Mouse (Mus musculus): Measurements from ENCODE around the gene Krtap28-10. TPM values are rescaled to one million over a fixed set of nuclear protein-coding genes. Genes with fewer than 3 reads are reported as not detected.

The Krtap28-10 gene
- total RNA-seq (2014; rRNA removed; ENCODE audit: low replicate concordance) (not detected in 2 replicates), polyA plus RNA-seq (2015; fragmentation: Nextera tagmentation; extraction: Ambion mirVana) (not detected in 2 replicates)

DNA sequence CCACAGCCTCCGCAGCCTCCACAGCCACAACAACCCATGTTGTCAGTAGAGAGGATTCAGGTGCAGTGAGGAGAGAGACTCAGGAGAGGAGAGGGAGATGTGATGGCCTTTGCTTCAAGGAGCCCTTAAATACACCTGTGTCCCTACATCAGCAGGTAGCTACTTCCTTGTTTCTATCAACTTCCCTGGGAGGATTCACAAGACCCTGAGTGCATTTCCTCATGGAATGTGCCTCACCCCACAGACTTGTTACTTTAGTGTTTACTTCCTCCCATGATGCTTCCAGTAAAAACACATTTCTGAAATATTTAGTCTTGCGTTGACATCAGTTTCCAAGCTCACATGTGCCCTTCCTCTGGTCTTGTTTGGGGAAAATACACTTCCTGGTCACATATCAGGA lies at the start of gene Krtap28-10:
Krtap28-10 (minus strand) TSS at position 101 of the 400 bp plus-strand sequence.
- 86% methylated on average over 2 of the region's 2 CpGs for WGBS
- Histone ChIP-seq H3K36me3 (replicated peaks; ENCODE audit: control insufficient read depth, insufficient read depth, low read length) (no peaks in the 10 kb centered on the region), H3K9ac (replicated peaks; ENCODE audit: low read depth, low read length) (no peak within 1 kb of the TSS), H3K4me3 (ENCODE audit: low read depth, low read length) (no peak within 1 kb of the TSS), H3K27ac (ENCODE audit: low read depth) (no peak within 1 kb of the TSS), H3K9me3 (replicated peaks; ENCODE audit: control insufficient read depth, low read length) (no peaks in the 10 kb centered on the region), H3K4me1 (ENCODE audit: control insufficient read depth, insufficient read depth) (peaks cover 6% of the 10 kb centered on the region; the same call in 1 of the 2 replicates), H3K4me2 (ENCODE audit: low read depth, low read length) (no peak within 1 kb of the TSS), H3K27me3 (ENCODE audit: control insufficient read depth, insufficient read depth, low read length) (no peaks in the 10 kb centered on the region)
- DNase-seq (ENCODE audit: low spot score) (no peak), ATAC-seq (ENCODE audit: insufficient read depth, low read depth) (no peak)
- TF ChIP-seq CTCF (IDR thresholded peaks at IDR 0.05; ENCODE audit: low read depth) (no peak), EP300 (IDR thresholded peaks at IDR 0.05; ENCODE audit: low read depth) (no peak)

GRCm38 (mm10) chr1:83091268-83091667 lies 49.0 kb upstream of the Krtap28-10 start:
- ATAC-seq (ENCODE audit: insufficient read depth, low read depth): no peak
- H3K9me3 ChIP-seq (replicated peaks; ENCODE audit: control insufficient read depth, low read length): no peaks in the 10 kb centered on the region
- whole genome bisulfite sequencing: 52% methylated on average over 3 of the region's 3 CpGs
- H3K27ac ChIP-seq (ENCODE audit: low read depth): no peak overlapping the region
- TF ChIP-seq EP300 (IDR thresholded peaks at IDR 0.05; ENCODE audit: low read depth) (no peak), CTCF (IDR thresholded peaks at IDR 0.05; ENCODE audit: low read depth) (no peak)
- no peaks in the 10 kb centered on the region for H3K36me3 ChIP-seq (replicated peaks; ENCODE audit: control insufficient read depth, insufficient read depth, low read length)
- H3K9ac ChIP-seq (replicated peaks; ENCODE audit: low read depth, low read length): no peak overlapping the region
- no peaks in the 10 kb centered on the region for H3K4me1 ChIP-seq (ENCODE audit: control insufficient read depth, insufficient read depth)
- no peaks in the 10 kb centered on the region for H3K27me3 ChIP-seq (ENCODE audit: control insufficient read depth, insufficient read depth, low read length)
- DNase-seq (ENCODE audit: low spot score): no peak
- H3K4me2 ChIP-seq (ENCODE audit: low read depth, low read length): no peak overlapping the region
- no peak overlapping the region for H3K4me3 ChIP-seq (ENCODE audit: low read depth, low read length)

- TF ChIP-seq EP300 (IDR thresholded peaks at IDR 0.05; ENCODE audit: low read depth): no peak
- no peak for TF ChIP-seq CTCF (IDR thresholded peaks at IDR 0.05; ENCODE audit: low read depth)
- Histone ChIP-seq H3K4me1 (ENCODE audit: control insufficient read depth, insufficient read depth) (no peaks in the 10 kb centered on the region), H3K4me2 (ENCODE audit: low read depth, low read length) (no peak overlapping the region), H3K9ac (replicated peaks; ENCODE audit: low read depth, low read length) (no peak overlapping the region), H3K27ac (ENCODE audit: low read depth) (no peak overlapping the region), H3K36me3 (replicated peaks; ENCODE audit: control insufficient read depth, insufficient read depth, low read length) (no peaks in the 10 kb centered on the region), H3K9me3 (replicated peaks; ENCODE audit: control insufficient read depth, low read length) (no peaks in the 10 kb centered on the region), H3K4me3 (ENCODE audit: low read depth, low read length) (no peak overlapping the region), H3K27me3 (ENCODE audit: control insufficient read depth, insufficient read depth, low read length) (no peaks in the 10 kb centered on the region)
- DNase-seq (ENCODE audit: low spot score): no peak
- ATAC-seq (ENCODE audit: insufficient read depth, low read depth): no peak
- 86% methylated on average over 2 of the region's 2 CpGs for WGBS
Measured at GRCm38 (mm10) chr1:83084790-83085189, 42.5 kb upstream of the Krtap28-10 start.

DNA sequence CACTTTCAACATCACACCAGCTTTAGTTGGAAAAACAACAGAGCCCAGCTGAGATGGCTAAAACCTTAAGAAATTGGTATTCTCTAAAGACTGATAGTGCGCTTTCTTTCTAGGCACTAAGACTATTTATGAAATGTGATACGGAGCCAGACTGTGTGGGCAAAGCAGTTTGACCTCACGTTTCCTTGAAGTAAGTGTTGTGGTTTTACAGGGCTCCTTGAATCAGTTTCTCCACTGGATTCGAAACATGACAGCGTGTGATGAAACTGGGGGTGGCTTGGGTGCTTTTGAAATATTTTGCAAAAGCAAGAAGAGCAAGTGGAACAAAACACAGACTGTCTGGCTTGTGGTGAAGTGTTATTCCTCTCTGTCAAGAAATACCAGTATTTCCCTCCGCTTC lies 34.7 kb upstream of the Krtap28-10 start:
- H3K36me3 ChIP-seq (replicated peaks; ENCODE audit: control insufficient read depth, insufficient read depth, low read length): no peaks in the 10 kb centered on the region
- DNase-seq (ENCODE audit: low spot score): no peak
- TF ChIP-seq EP300 (IDR thresholded peaks at IDR 0.05; ENCODE audit: low read depth) (no peak), CTCF (IDR thresholded peaks at IDR 0.05; ENCODE audit: low read depth) (no peak)
- no peak overlapping the region for H3K9ac ChIP-seq (replicated peaks; ENCODE audit: low read depth, low read length)
- H3K4me3 ChIP-seq (ENCODE audit: low read depth, low read length): no peak overlapping the region
- H3K27me3 ChIP-seq (ENCODE audit: control insufficient read depth, insufficient read depth, low read length): no peaks in the 10 kb centered on the region
- no peaks in the 10 kb centered on the region for H3K4me1 ChIP-seq (ENCODE audit: control insufficient read depth, insufficient read depth)
- ATAC-seq (ENCODE audit: insufficient read depth, low read depth): no peak
- no peak overlapping the region for H3K4me2 ChIP-seq (ENCODE audit: low read depth, low read length)
- WGBS: 77% methylated on average over 6 of the region's 6 CpGs
- H3K9me3 ChIP-seq (replicated peaks; ENCODE audit: control insufficient read depth, low read length): no peaks in the 10 kb centered on the region
- no peak overlapping the region for H3K27ac ChIP-seq (ENCODE audit: low read depth)

GRCm38 (mm10) chr1:83076190-83076917 lies 34.1 kb upstream of the Krtap28-10 start:
- Histone ChIP-seq H3K27me3 (ENCODE audit: control insufficient read depth, insufficient read depth, low read length) (no peaks in the 10 kb centered on the region), H3K4me3 (ENCODE audit: low read depth, low read length) (peak overlapping the region; percentile 34), H3K4me1 (ENCODE audit: control insufficient read depth, insufficient read depth) (no peaks in the 10 kb centered on the region), H3K9me3 (replicated peaks; ENCODE audit: control insufficient read depth, low read length) (no peaks in the 10 kb centered on the region), H3K27ac (ENCODE audit: low read depth) (no peak overlapping the region), H3K9ac (replicated peaks; ENCODE audit: low read depth, low read length) (no peak overlapping the region), H3K4me2 (ENCODE audit: low read depth, low read length) (peak overlapping the region; percentile 55), H3K36me3 (replicated peaks; ENCODE audit: control insufficient read depth, insufficient read depth, low read length) (no peaks in the 10 kb centered on the region)
- DNase-seq (ENCODE audit: low spot score) (peak; percentile 46), ATAC-seq (ENCODE audit: insufficient read depth, low read depth) (no peak; the same call in 1 of the 2 replicates)
- TF ChIP-seq EP300 (IDR thresholded peaks at IDR 0.05; ENCODE audit: low read depth) (no peak), CTCF (IDR thresholded peaks at IDR 0.05; ENCODE audit: low read depth) (peak; percentile 83)
- 40% methylated on average over 11 of the region's 11 CpGs for WGBS

All from heart, postnatal 0 days (tissue).